Mouse (Mus musculus) heart, adult 2 months (tissue): Measurements from ENCODE around the gene Acot1. TPM values are rescaled to one million over a fixed set of nuclear protein-coding genes. Genes with fewer than 3 reads are reported as not detected.

ENCODE experiments used
- DNase-seq, 2 experiments: peaks; one replicate each; pipeline ENCODE4 v3.0.0; 2021
- H3K27ac ChIP-seq: fragments of 200-600 bp; 2 replicates; pipeline ENCODE4 v1.8.1; 2022
- H3K27me3 ChIP-seq: fragments of 200-500 bp; 2 replicates; pipeline ENCODE4 v1.6.1; 2012; ENCODE audit warnings: mild to moderate bottlenecking, low read length, inconsistent platforms, mixed read lengths; ENCODE audit not compliant: control insufficient read depth, insufficient read depth
- H3K36me3 ChIP-seq: fragments of 200-500 bp; 2 replicates; pipeline ENCODE4 v1.6.1; 2012; ENCODE audit warnings: low read length, inconsistent platforms; ENCODE audit not compliant: control insufficient read depth, insufficient read depth
- H3K4me1 ChIP-seq: fragments of 200-500 bp; 2 replicates; pipeline ENCODE4 v1.6.1; 2011; ENCODE audit warnings: low read length; ENCODE audit not compliant: control insufficient read depth, insufficient read depth
- H3K4me3 ChIP-seq: fragments of 200-600 bp; 2 replicates; pipeline ENCODE4 v1.8.1; 2022
- H3K79me2 ChIP-seq: fragments of 200-500 bp; replicated peaks from 2 replicates; pipeline ENCODE4 v1.6.1; 2012; ENCODE audit warnings: mild to moderate bottlenecking, inconsistent platforms, low read length, moderate library complexity, mixed read lengths; ENCODE audit not compliant: control insufficient read depth, insufficient read depth
- H3K9ac ChIP-seq: fragments of 200-500 bp; 2 replicates; pipeline ENCODE4 v1.6.1; 2012; ENCODE audit warnings: low read depth, mild to moderate bottlenecking, control low read depth, inconsistent platforms, low read length, mixed read lengths
- CTCF ChIP-seq: fragments of 200-600 bp; IDR thresholded peaks from 2 replicates; pipeline ENCODE4 v1.8.1; 2022; ENCODE audit warnings: antibody characterized with exemption, mild to moderate bottlenecking, moderate library complexity
- EP300 ChIP-seq: fragments of 200-500 bp; IDR thresholded peaks from 2 replicates; pipeline ENCODE4 v1.6.1; 2011; ENCODE audit warnings: low read depth, low read length, control low read depth; ENCODE audit not compliant: insufficient read depth
- POLR2A ChIP-seq: fragments of 200-500 bp; IDR thresholded peaks from 2 replicates; pipeline ENCODE4 v1.6.1; 2011; ENCODE audit warnings: mild to moderate bottlenecking, low read depth, low read length, control low read depth; ENCODE audit not compliant: insufficient read depth
- WGBS: fragments of 180-500 bp; shearing (Covaris S2); methylation state at CpG from one replicate; pipeline ENCODE4 v1.1.7; 2018; 5-methylcytosine and 5-hydroxymethylcytosine counted together
- intact Hi-C: fragments of 180-260 bp; cut with DNase I; formaldehyde crosslinking; loops from one replicate; pipeline ENCODE4 v1.15.1; 2025
- polyA plus RNA-seq: library from polyadenylated mRNA; depleted of rRNA; stranded (reverse); fragments of >200 nt; gene quantifications from 2 replicates; pipeline ENCODE4 v1.2.3, GENCODE M21; 2012
- total RNA-seq, 2 experiments: library from RNA; stranded (reverse); gene quantifications; 2 replicates each; pipeline ENCODE4 v1.2.3; 2021

Gene Acot1
- total and polyA plus RNA-seq, 3 experiments, result 8.1 to 54.4 (median 53.0) TPM

DNA sequence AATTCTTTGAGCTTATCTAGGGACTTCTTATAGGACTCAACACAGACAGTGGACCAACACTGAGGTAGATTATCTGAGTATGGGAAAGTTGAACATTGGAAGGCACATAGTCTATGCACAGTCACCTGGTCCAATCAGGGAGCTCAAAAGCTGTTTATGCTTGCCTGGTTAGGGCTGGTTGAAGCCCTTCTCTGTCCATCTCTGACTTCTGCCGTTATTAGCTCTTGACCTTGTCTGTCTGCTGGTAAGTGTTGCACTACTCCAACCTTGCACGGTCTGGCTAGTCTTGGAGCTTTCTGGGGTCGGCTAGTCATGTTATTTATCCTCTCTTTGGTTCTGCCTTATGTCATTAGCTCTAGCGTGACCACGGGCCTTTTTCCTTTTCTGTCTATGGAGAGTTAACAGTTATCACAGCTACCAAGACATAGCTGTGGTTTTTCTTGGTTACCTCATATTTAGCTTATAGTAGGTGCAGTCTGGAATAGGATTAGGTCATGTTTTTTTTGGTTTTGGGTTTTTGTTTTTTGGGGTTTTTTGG is 42.7 kb downstream of the Acot1 start, which contains the start of gene Acot3:
Gene Acot3 (plus strand): TSS at position 208 of the 538 bp plus-strand sequence.
- intact Hi-C loops, result no loop called here
- no peak within 1 kb of the TSS for H3K9ac ChIP-seq
- no peaks in the 10 kb centered on the region for H3K36me3 ChIP-seq
- no peak within 1 kb of the TSS for H3K27ac ChIP-seq
- H3K4me3 ChIP-seq, result no peak within 1 kb of the TSS
- DNase-seq, result no peak
- no peaks in the 10 kb centered on the region for H3K79me2 ChIP-seq
- no peaks in the 10 kb centered on the region for H3K4me1 ChIP-seq
- 73% methylated on average over 5 of the region's 5 CpGs for WGBS
- no peak for TF ChIP-seq EP300
- no peak for TF ChIP-seq CTCF
- TF ChIP-seq POLR2A, result no peak
- no peaks in the 10 kb centered on the region for H3K27me3 ChIP-seq

DNA sequence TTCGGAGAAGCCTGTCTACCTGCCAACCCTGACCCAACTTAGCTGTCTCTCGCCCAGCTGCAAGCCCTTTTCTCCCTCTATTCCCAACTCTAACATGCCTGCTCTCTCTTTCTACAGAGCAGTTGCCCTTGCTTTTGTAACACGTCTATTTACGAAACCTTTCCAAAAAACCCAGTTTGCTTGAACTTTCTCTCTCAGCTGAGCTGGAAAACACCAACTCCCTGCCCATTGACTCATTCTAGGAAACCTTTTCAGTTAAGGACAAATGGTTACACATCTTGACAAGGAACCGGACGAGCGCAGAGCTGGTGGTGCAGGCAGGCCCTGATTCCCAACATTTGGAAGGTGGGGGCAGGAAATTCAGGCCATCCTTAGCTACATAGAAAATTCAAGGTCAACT is 43.3 kb downstream of the Acot1 start:
- Histone ChIP-seq H3K4me3 (no peak overlapping the region), H3K27ac (no peak overlapping the region), H3K4me1 (no peaks in the 10 kb centered on the region), H3K79me2 (no peaks in the 10 kb centered on the region), H3K27me3 (no peaks in the 10 kb centered on the region), H3K9ac (no peak overlapping the region), H3K36me3 (no peaks in the 10 kb centered on the region)
- TF ChIP-seq CTCF (no peak), POLR2A (no peak), EP300 (no peak)
- no peak for DNase-seq
- 86% methylated on average over 7 of the region's 7 CpGs for WGBS
- intact Hi-C loops, result no loop called here

DNA sequence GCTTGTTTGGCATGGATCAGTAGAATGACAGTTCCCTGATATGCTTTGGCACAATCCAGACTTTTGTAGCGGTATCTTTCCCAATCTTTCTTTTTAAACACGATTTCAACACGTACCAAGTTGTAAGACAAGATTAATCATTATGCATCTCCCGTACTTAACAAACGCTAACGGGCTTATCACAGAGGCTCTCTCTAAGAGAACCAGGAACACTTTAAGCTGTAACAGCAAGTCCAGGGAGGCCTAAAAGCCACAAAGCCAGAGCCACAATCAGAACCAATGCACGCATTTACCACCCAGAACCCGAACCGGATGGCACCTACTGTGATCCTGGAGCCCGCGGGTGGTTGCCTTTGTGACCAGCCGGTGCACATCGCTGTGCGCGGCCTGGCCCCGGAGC is 43.9 kb downstream of the Acot1 start:
- WGBS, result 13% methylated on average over 16 of the region's 16 CpGs
- no peak for DNase-seq
- H3K4me3 ChIP-seq, result peak overlapping the region; percentile 24; the same call in 1 of the 2 replicates
- no peaks in the 10 kb centered on the region for H3K4me1 ChIP-seq
- H3K27ac ChIP-seq, result no peak overlapping the region
- no peak overlapping the region for H3K9ac ChIP-seq
- no peaks in the 10 kb centered on the region for H3K36me3 ChIP-seq
- no peaks in the 10 kb centered on the region for H3K79me2 ChIP-seq
- intact Hi-C loops, result no loop called here
- no peak for TF ChIP-seq POLR2A
- H3K27me3 ChIP-seq, result no peaks in the 10 kb centered on the region

DNA sequence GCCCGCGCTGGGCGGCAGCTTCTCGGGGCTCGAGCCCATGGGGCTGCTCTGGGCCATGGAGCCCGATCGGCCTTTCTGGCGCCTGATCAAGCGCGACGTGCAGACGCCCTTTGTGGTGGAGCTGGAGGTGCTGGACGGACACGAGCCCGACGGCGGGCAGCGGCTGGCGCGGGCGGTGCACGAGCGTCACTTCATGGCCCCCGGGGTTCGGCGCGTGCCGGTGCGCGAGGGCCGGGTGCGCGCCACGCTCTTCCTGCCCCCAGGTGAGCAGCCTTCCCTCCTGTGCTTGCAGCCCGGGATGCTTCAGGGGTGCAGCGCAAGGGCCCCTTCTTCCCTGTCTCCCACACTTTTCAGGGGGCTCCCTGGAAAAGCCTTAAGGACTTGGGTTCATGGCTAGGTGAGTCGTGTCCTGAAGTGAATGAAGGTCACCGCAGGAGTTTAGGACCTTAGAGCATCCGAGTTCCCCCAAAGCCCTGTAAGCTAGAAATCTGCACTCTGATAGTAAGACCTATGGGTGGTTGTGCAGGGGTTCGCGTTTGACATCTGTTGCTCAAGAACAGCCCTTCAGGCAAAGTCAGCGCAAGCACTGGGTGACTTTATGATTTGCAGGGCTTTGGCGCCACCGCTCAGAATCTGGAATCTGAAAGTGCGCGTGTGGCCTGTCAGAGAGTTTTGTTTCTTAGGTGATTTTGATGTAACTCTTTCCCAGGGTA is 44.5 kb downstream of the Acot1 start:
- WGBS, result 3% methylated on average over 41 of the region's 46 CpGs
- Histone ChIP-seq H3K27ac (no peak overlapping the region), H3K4me3 (peak overlapping the region; percentile 40; the same call in 1 of the 2 replicates), H3K9ac (no peak overlapping the region), H3K27me3 (no peaks in the 10 kb centered on the region), H3K4me1 (no peaks in the 10 kb centered on the region), H3K36me3 (no peaks in the 10 kb centered on the region), H3K79me2 (no peaks in the 10 kb centered on the region)
- peak in 1 of 2 experiments; percentile 15 for DNase-seq
- no peak for TF ChIP-seq POLR2A
- peak; percentile 22; the same call in 1 of the 2 replicates for TF ChIP-seq CTCF
- intact Hi-C loops, result no loop called here

DNA sequence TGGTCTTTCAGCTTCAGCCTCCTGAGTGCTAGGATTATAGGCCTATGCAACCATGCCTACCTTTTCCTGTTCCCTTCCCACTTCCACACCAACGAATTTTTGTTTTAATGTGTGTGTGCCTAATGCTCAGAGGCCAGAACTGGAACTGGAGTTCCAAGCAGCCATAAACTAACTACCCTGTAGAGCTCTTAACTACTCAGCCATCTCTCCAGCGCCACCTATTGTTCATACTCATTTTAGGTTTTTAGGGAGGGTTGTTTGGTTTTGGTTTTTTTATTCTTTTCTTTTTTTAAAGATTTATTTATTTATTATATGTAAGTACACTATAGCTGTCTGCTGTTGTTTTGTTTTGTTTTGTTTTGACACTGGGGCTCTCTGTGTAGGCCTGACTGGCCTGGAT is 51.7 kb downstream of the Acot1 start:
- 19% methylated on average over 2 of the region's 2 CpGs for WGBS
- Histone ChIP-seq H3K27me3 (no peaks in the 10 kb centered on the region), H3K36me3 (no peaks in the 10 kb centered on the region), H3K27ac (no peak overlapping the region), H3K4me3 (no peak overlapping the region), H3K4me1 (no peaks in the 10 kb centered on the region), H3K9ac (no peak overlapping the region), H3K79me2 (no peaks in the 10 kb centered on the region)
- TF ChIP-seq EP300 (no peak), CTCF (peak; percentile 79), POLR2A (no peak)
- DNase-seq, result no peak
- intact Hi-C loops, result loop anchor here (5.0 to 10.0 kb wide), 2 partner anchors 184 to 349 kb away; no protein-coding TSS in a partner anchor

DNA sequence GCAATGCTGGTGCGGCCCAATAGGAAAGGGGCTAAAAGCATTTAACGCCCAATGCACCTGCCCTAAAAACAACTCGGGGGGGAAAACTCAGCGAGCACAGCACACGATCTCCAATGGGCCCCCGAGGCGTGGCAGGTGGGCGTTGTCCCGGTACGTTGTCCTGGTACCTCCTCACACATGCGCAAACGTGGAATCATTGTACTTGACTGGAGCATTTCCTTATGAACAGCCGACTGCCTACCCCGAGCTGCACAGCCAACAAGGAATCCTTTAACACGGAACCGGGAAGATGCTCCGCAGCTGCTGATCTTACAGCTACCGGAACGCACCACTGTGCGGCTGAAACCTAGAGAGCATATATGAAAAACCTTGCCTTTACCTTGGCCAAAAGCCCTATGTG is 53.0 kb downstream of the Acot1 start:
- no peak overlapping the region for H3K9ac ChIP-seq
- TF ChIP-seq CTCF (no peak), POLR2A (no peak), EP300 (no peak)
- DNase-seq, result no peak

More for the DNA sequence above, 53.0 kb downstream of the Acot1 start:
- no peaks in the 10 kb centered on the region for H3K4me1 ChIP-seq
- H3K27ac ChIP-seq, result no peak overlapping the region
- H3K27me3 ChIP-seq, result no peaks in the 10 kb centered on the region
- intact Hi-C loops, result loop anchor here (5.0 to 10.0 kb wide), 2 partner anchors 182 to 350 kb away; no protein-coding TSS in a partner anchor
- WGBS, result 91% methylated on average over 20 of the region's 20 CpGs
- no peak overlapping the region for H3K4me3 ChIP-seq
- H3K79me2 ChIP-seq, result no peaks in the 10 kb centered on the region
- no peaks in the 10 kb centered on the region for H3K36me3 ChIP-seq
